8 mouse cellular contexts compared by ENCODE assay signal in genomic region chr9:37656931-37657481, GRCm38 (mm10). TPM values are rescaled to one million over a fixed set of nuclear protein-coding genes. Genes with fewer than 3 reads are reported as not detected.
DNase-seq lines count a peak whose midpoint lies in the region; ATAC-seq lines count a peak whose summit lies in the region.

Gene Tbrg1 (minus strand): TSS chr9:37657312.

- peak within 1 kb of the TSS; percentile 90 for H3K9ac ChIP-seq in heart, embryonic 13.5 days
- H3K9ac ChIP-seq in liver, embryonic 12.5 days = peak within 1 kb of the TSS; percentile 80
- peak within 1 kb of the TSS; percentile 76 for H3K9ac ChIP-seq in stomach, embryonic 15.5 days

- WGBS in heart, embryonic 13.5 days = 0% methylated on average over 36 of the region's 36 CpGs
- under 1% methylated on average over 36 of the region's 36 CpGs for WGBS in liver, embryonic 12.5 days (ENCODE audit: insufficient replicate concordance)
- WGBS in stomach, embryonic 15.5 days = under 1% methylated on average over 36 of the region's 36 CpGs

- no peaks in the 10 kb centered on the region for H3K9me3 ChIP-seq in heart, embryonic 13.5 days
- no peaks in the 10 kb centered on the region for H3K9me3 ChIP-seq in liver, embryonic 12.5 days (replicated peaks)
- H3K9me3 ChIP-seq in stomach, embryonic 15.5 days = no peaks in the 10 kb centered on the region

- H3K36me3 ChIP-seq in heart, embryonic 13.5 days = peaks cover 28% of the 10 kb centered on the region
- H3K36me3 ChIP-seq in liver, embryonic 12.5 days = peaks cover 32% of the 10 kb centered on the region
- H3K36me3 ChIP-seq in stomach, embryonic 15.5 days = peaks cover 20% of the 10 kb centered on the region; the same call in 1 of the 2 replicates

- H3K27me3 ChIP-seq in heart, embryonic 13.5 days (replicated peaks) = no peaks in the 10 kb centered on the region
- H3K27me3 ChIP-seq in liver, embryonic 12.5 days (replicated peaks) = no peaks in the 10 kb centered on the region
- H3K27me3 ChIP-seq in stomach, embryonic 15.5 days (replicated peaks) = no peaks in the 10 kb centered on the region

- ATAC-seq in heart, embryonic 13.5 days (ENCODE audit: extremely low read depth, insufficient number of reproducible peaks, low FRiP score, low TSS enrichment) = peak; percentile 62
- peak; percentile 91 for ATAC-seq in liver, embryonic 12.5 days
- peak; percentile 93 for ATAC-seq in stomach, embryonic 15.5 days (ENCODE audit: insufficient read depth, low FRiP score, low read depth)

- H3K4me2 ChIP-seq in heart, embryonic 13.5 days = peak within 1 kb of the TSS; percentile 91
- H3K4me2 ChIP-seq in liver, embryonic 12.5 days = peak within 1 kb of the TSS; percentile 70
- H3K4me2 ChIP-seq in stomach, embryonic 15.5 days = peak within 1 kb of the TSS; percentile 66

- peak; percentile 72 for DNase-seq in CD4-positive helper T cell, adult 2 months (ENCODE audit: low read depth, low spot score)
- DNase-seq in fat pad, adult 2 months (ENCODE audit: extremely low read depth, low read depth, low spot score) = peak; percentile 61
- DNase-seq in kidney, postnatal 10 days = peak; percentile 91
- peak; percentile 52 to 53 for DNase-seq in natural killer cell, adult 2 months (ENCODE audit: low spot score in 2 of 2)

- no peaks in the 10 kb centered on the region for H3K4me1 ChIP-seq in brown adipose tissue, adult 24 weeks (ENCODE audit: control insufficient read depth, insufficient read depth, insufficient read length, low read length)
- peaks cover 24% of the 10 kb centered on the region for H3K4me1 ChIP-seq in heart, embryonic 13.5 days
- H3K4me1 ChIP-seq in liver, embryonic 12.5 days = peaks cover 18% of the 10 kb centered on the region
- peaks cover 4% of the 10 kb centered on the region; the same call in 1 of the 2 replicates for H3K4me1 ChIP-seq in stomach, embryonic 15.5 days

- H3K4me3 ChIP-seq in brown adipose tissue, adult 24 weeks (ENCODE audit: insufficient read depth, low read depth, low read length) = peak within 1 kb of the TSS; percentile 91
- H3K4me3 ChIP-seq in heart, embryonic 13.5 days = peak within 1 kb of the TSS; percentile 86
- peak within 1 kb of the TSS; percentile 81 for H3K4me3 ChIP-seq in liver, embryonic 12.5 days
- H3K4me3 ChIP-seq in stomach, embryonic 15.5 days (replicated peaks) = peak within 1 kb of the TSS; percentile 85

- peak within 1 kb of the TSS; percentile 75 for H3K27ac ChIP-seq in brown adipose tissue, adult 24 weeks (replicated peaks; ENCODE audit: low read depth, low read length)
- peak within 1 kb of the TSS; percentile 92 for H3K27ac ChIP-seq in heart, embryonic 13.5 days (replicated peaks)
- H3K27ac ChIP-seq in liver, embryonic 12.5 days = peak within 1 kb of the TSS; percentile 85
- peak within 1 kb of the TSS; percentile 96 for H3K27ac ChIP-seq in stomach, embryonic 15.5 days

RNA-seq across cellular contexts. Expression of gene Tbrg1, which starts in this region (rescaled TPM):
- 15.1 and 15.6 TPM in 2 replicates for polyA plus RNA-seq in brown adipose tissue, adult 24 weeks (2012; ENCODE audit: insufficient read depth, insufficient read length, missing spikeins)
- polyA plus RNA-seq in heart, embryonic 13.5 days (2015; fragmentation: Nextera tagmentation; extraction: Ambion mirVana) = 126 and 129 TPM in 2 replicates
- 80.0 and 80.6 TPM in 2 replicates for polyA plus RNA-seq in liver, embryonic 12.5 days (2016; fragmentation: Nextera tagmentation; extraction: Ambion mirVana)
- polyA plus RNA-seq in stomach, embryonic 15.5 days (2015; fragmentation: Nextera tagmentation; extraction: Ambion mirVana) = 139 and 152 TPM in 2 replicates

Comparison
In these comparisons a context has a peak if more than half of its experiments do, and no peak if none do; other contexts are left out.
1. Peak in every context shown above with its lines: DNase-seq, ATAC-seq, H3K4me3 ChIP-seq and H3K27ac ChIP-seq.